Comparison of ENCODE assay signal across 10 mouse cellular contexts in genomic region chrX:103918954-103919353, GRCm38 (mm10).
DNase-seq lines count a peak whose midpoint lies in the region; ATAC-seq and TF ChIP-seq lines count a peak whose summit lies in the region.
"Had no signal": no experiment of that assay in that cellular context is flagged by ENCODE, and none has a peak within 500 bp of the region (broad histone marks: within the 10 kb centered on the region; RNA-seq: fewer than 3 reads in every experiment).

No protein-coding gene starts in this region.

- peak; percentile 8 for DNase-seq in liver
- DNase-seq in liver, embryonic 11.5 days (ENCODE audit: low spot score), result no peak
- peak; percentile 40 for DNase-seq in adrenal gland, postnatal 10 days
- DNase-seq in heart, postnatal 4 days, result peak; percentile 53
- DNase-seq in stomach, postnatal 0 days (ENCODE audit: low spot score), result no peak
- DNase-seq in spleen, adult 18-20 months, result no peak
- DNase-seq in cerebellum, adult 18-20 months, result no peak

- no peaks in the 10 kb centered on the region for H3K36me3 ChIP-seq in liver, embryonic 11.5 days (ENCODE audit: control insufficient read depth, insufficient read depth, low read length)
- H3K36me3 ChIP-seq in stomach, postnatal 0 days (ENCODE audit: control insufficient read depth, insufficient read depth, low read length), result no peaks in the 10 kb centered on the region
- H3K36me3 ChIP-seq: limb, embryonic 15.5 days; neural tube, embryonic 12.5 days; stomach, embryonic 15.5 days had no signal

- no peak overlapping the region for H3K9ac ChIP-seq in liver, embryonic 11.5 days (ENCODE audit: low read depth, low read length)
- no peak overlapping the region for H3K9ac ChIP-seq in stomach, postnatal 0 days (ENCODE audit: low read length)
- H3K9ac ChIP-seq: limb, embryonic 15.5 days; neural tube, embryonic 12.5 days; stomach, embryonic 15.5 days had no signal

- no peak overlapping the region for H3K4me2 ChIP-seq in liver, embryonic 11.5 days
- no peak overlapping the region for H3K4me2 ChIP-seq in stomach, postnatal 0 days (replicated peaks; ENCODE audit: low read depth)
- H3K4me2 ChIP-seq: limb, embryonic 15.5 days; neural tube, embryonic 12.5 days; stomach, embryonic 15.5 days had no signal

- H3K27me3 ChIP-seq in liver, embryonic 11.5 days (replicated peaks; ENCODE audit: control insufficient read depth, insufficient read depth, low read length), result peaks cover 18% of the 10 kb centered on the region
- H3K27me3 ChIP-seq in stomach, postnatal 0 days (ENCODE audit: control insufficient read depth, insufficient read depth, low read length), result no peaks in the 10 kb centered on the region

- TF ChIP-seq EP300 in stomach, postnatal 0 days (optimal IDR thresholded peaks at IDR 0.05), result no peak

- peak; percentile 60 for TF ChIP-seq CTCF in stomach, postnatal 0 days (IDR thresholded peaks at IDR 0.05; ENCODE audit: low read depth)

- H3K4me1 ChIP-seq in liver, embryonic 11.5 days (replicated peaks; ENCODE audit: control insufficient read depth, insufficient read depth, low read length), result no peaks in the 10 kb centered on the region
- H3K4me1 ChIP-seq in stomach, postnatal 0 days (replicated peaks; ENCODE audit: control insufficient read depth, insufficient read depth), result no peaks in the 10 kb centered on the region
- H3K4me1 ChIP-seq: limb, embryonic 15.5 days; neural tube, embryonic 12.5 days; stomach, embryonic 15.5 days had no signal

- no peak for ATAC-seq in liver, embryonic 11.5 days (replicated peaks; ENCODE audit: low FRiP score)
- ATAC-seq in stomach, postnatal 0 days (ENCODE audit: low FRiP score, low TSS enrichment), result no peak

- 39% methylated on average over 5 of the region's 5 CpGs for WGBS in liver, embryonic 11.5 days
- 36% methylated on average over 5 of the region's 5 CpGs for WGBS in stomach, postnatal 0 days

- no peak overlapping the region for H3K4me3 ChIP-seq in liver, embryonic 11.5 days (ENCODE audit: low read depth, low read length)
- H3K4me3 ChIP-seq in stomach, postnatal 0 days (ENCODE audit: low read depth, low read length), result no peak overlapping the region
- H3K4me3 ChIP-seq: limb, embryonic 15.5 days; neural tube, embryonic 12.5 days; stomach, embryonic 15.5 days had no signal

- H3K27ac ChIP-seq in liver, embryonic 11.5 days (ENCODE audit: low read depth, low read length), result no peak overlapping the region
- H3K27ac ChIP-seq in stomach, postnatal 0 days (replicated peaks), result no peak overlapping the region
- H3K27ac ChIP-seq: limb, embryonic 15.5 days; neural tube, embryonic 12.5 days; stomach, embryonic 15.5 days had no signal

- H3K9me3 ChIP-seq in liver, embryonic 11.5 days (ENCODE audit: control insufficient read depth, low read length), result no peaks in the 10 kb centered on the region
- H3K9me3 ChIP-seq in stomach, postnatal 0 days (ENCODE audit: control insufficient read depth, low read length), result no peaks in the 10 kb centered on the region
- H3K9me3 ChIP-seq: limb, embryonic 15.5 days; neural tube, embryonic 12.5 days; stomach, embryonic 15.5 days had no signal

Comparison
In these comparisons a context has a peak if more than half of its experiments do, and no peak if none do; other contexts are left out.
1. DNase-seq: peak in liver (single experiment), adrenal gland, postnatal 10 days (single experiment) and heart, postnatal 4 days (single experiment); none in liver, embryonic 11.5 days (single experiment), stomach, postnatal 0 days (single experiment), spleen, adult 18-20 months (0 of 2) and cerebellum, adult 18-20 months (0 of 2).